Mouse (Mus musculus) CH12.LX (cell line): ENCODE results near the gene Fibp. TPM values are rescaled to one million over a fixed set of nuclear protein-coding genes. Genes with fewer than 3 reads are reported as not detected.

ENCODE experiments used
- DNase-seq: peaks from one replicate; pipeline ENCODE4 v3.0.0-alpha.2; 2013; ENCODE audit errors: extremely low read depth
- H3K27ac ChIP-seq: 2 replicates; pipeline ENCODE4 v1.5.1; 2012; ENCODE audit warnings: low read depth, mild to moderate bottlenecking, control low read depth, moderate library complexity; ENCODE audit not compliant: insufficient read depth
- H3K27me3 ChIP-seq: replicated peaks from 2 replicates; pipeline ENCODE3; 2012; ENCODE audit warnings: inconsistent platforms
- H3K36me3 ChIP-seq, 2 experiments: replicated peaks in 1 of 2; 2 replicates each; pipeline versions ENCODE3 to v1.6.1; 2012; ENCODE audit warnings: inconsistent platforms in 1 of 2, low read length in 1 of 2, mild to moderate bottlenecking in 1 of 2, mixed read lengths in 1 of 2, moderate library complexity in 1 of 2; ENCODE audit not compliant: control insufficient read depth in 1 of 2, insufficient read depth in 1 of 2
- H3K4me1 ChIP-seq, 2 experiments: 2 replicates each; pipeline ENCODE4 v1.6.1; 2012; ENCODE audit warnings: inconsistent platforms in 1 of 2, moderate library complexity in 1 of 2; ENCODE audit not compliant: insufficient read depth in 2 of 2, control insufficient read depth in 1 of 2
- H3K4me2 ChIP-seq: 2 replicates; pipeline ENCODE4 v1.6.1; 2012; ENCODE audit warnings: low read depth, mild to moderate bottlenecking, control low read depth; ENCODE audit not compliant: poor library complexity, insufficient read depth, severe bottlenecking
- H3K4me3 ChIP-seq, 3 experiments: fragments of 150-350 bp in 1 of 3; sonication (generic) in 1 of 3; replicated peaks in 1 of 3; 2 replicates each; pipeline versions ENCODE3 to v1.5.1; 2011 to 2012; ENCODE audit warnings: low read depth in 2 of 3, low read length in 2 of 3, mild to moderate bottlenecking in 2 of 3, moderate library complexity in 2 of 3, control low read depth in 1 of 3, improper control_type of control experiment in 1 of 3, inconsistent platforms in 1 of 3, mixed read lengths in 1 of 3; ENCODE audit not compliant: poor library complexity in 1 of 3
- H3K79me2 ChIP-seq: replicated peaks from 2 replicates; pipeline ENCODE4 v1.6.1; 2012; ENCODE audit warnings: mild to moderate bottlenecking, moderate library complexity; ENCODE audit not compliant: control insufficient read depth, poor library complexity, insufficient read depth, severe bottlenecking; ENCODE audit errors: extremely low read depth
- H3K9ac ChIP-seq: 2 replicates; pipeline ENCODE4 v1.6.1; 2012; ENCODE audit warnings: low read depth, mild to moderate bottlenecking, control low read depth, moderate library complexity; ENCODE audit not compliant: insufficient read depth
- H3K9me3 ChIP-seq: replicated peaks from 2 replicates; pipeline ENCODE3; 2012; ENCODE audit warnings: low read length, inconsistent platforms, mixed read lengths
- CHD2 ChIP-seq: IDR thresholded peaks from 2 replicates; pipeline ENCODE4 v1.6.1; 2011; ENCODE audit warnings: low read length, improper control_type of control experiment
- ETS1 ChIP-seq: conservative IDR thresholded peaks from 2 replicates; pipeline ENCODE4 v1.6.1; 2012; ENCODE audit warnings: low read depth, mild to moderate bottlenecking, inconsistent platforms, low read length, improper control_type of control experiment, moderate library complexity
- IRF4 ChIP-seq: IDR thresholded peaks from 2 replicates; pipeline ENCODE4 v1.6.1; 2014; ENCODE audit warnings: low read depth, mild to moderate bottlenecking, inconsistent platforms, low read length, improper control_type of control experiment
- JUN ChIP-seq: IDR thresholded peaks from 2 replicates; pipeline ENCODE4 v1.6.1; 2011; ENCODE audit warnings: low read depth, mild to moderate bottlenecking, low read length, improper control_type of control experiment, moderate library complexity; ENCODE audit not compliant: insufficient read depth
- KAT2A ChIP-seq: IDR thresholded peaks from 2 replicates; pipeline ENCODE4 v1.6.1; 2012; ENCODE audit warnings: low read length, improper control_type of control experiment, inconsistent platforms; ENCODE audit not compliant: insufficient replicate concordance
- MAX ChIP-seq: IDR thresholded peaks from 2 replicates; pipeline ENCODE4 v1.6.1; 2011; ENCODE audit warnings: low read length, improper control_type of control experiment
- MAZ ChIP-seq: IDR thresholded peaks from 2 replicates; pipeline ENCODE4 v1.6.1; 2012; ENCODE audit warnings: low read depth, mild to moderate bottlenecking, inconsistent platforms, low read length, improper control_type of control experiment, moderate library complexity
- POLR2A ChIP-seq: IDR thresholded peaks from 2 replicates; pipeline ENCODE4 v1.6.1; 2011; ENCODE audit warnings: low read depth, mild to moderate bottlenecking, improper control_type of control experiment, low read length
- POLR2AphosphoS2 ChIP-seq: IDR thresholded peaks from 2 replicates; pipeline ENCODE4 v1.6.1; 2011; ENCODE audit warnings: low read depth, low read length, improper control_type of control experiment
- RAD21 ChIP-seq: IDR thresholded peaks from 2 replicates; pipeline ENCODE4 v1.6.1; 2011; ENCODE audit warnings: low read depth, mild to moderate bottlenecking, low read length, improper control_type of control experiment, moderate library complexity
- SIN3A ChIP-seq: IDR thresholded peaks from 2 replicates; pipeline ENCODE4 v1.6.1; 2012; ENCODE audit warnings: low read length, improper control_type of control experiment, inconsistent platforms
- TBP ChIP-seq: conservative IDR thresholded peaks from 2 replicates; pipeline ENCODE4 v1.6.1; 2011; ENCODE audit warnings: low read depth, low read length, improper control_type of control experiment
- USF2 ChIP-seq: conservative IDR thresholded peaks from 2 replicates; pipeline ENCODE4 v1.6.1; 2011; ENCODE audit warnings: low read depth, low read length, improper control_type of control experiment
- ZC3H11A ChIP-seq: IDR thresholded peaks from 2 replicates; pipeline ENCODE4 v1.6.1; 2012; ENCODE audit warnings: low read depth, mild to moderate bottlenecking, inconsistent platforms, low read length, improper control_type of control experiment
- ZMIZ1 ChIP-seq: IDR thresholded peaks from 2 replicates; pipeline ENCODE4 v1.6.1; 2012; ENCODE audit warnings: low read depth, mild to moderate bottlenecking, inconsistent platforms, low read length, improper control_type of control experiment
- ZNF384 ChIP-seq: IDR thresholded peaks from 2 replicates; pipeline ENCODE4 v1.6.1; 2012; ENCODE audit warnings: low read depth, low read length, improper control_type of control experiment, inconsistent platforms
- dilution Hi-C: fragments of 300-500 bp; cut with MboI; formaldehyde crosslinking; loops from 2 replicates; pipeline ENCODE4 v1.14.3; 2020; ENCODE audit warnings: low sequenced_read_pairs; ENCODE audit not compliant: extremely low pct_unique_long_range_greater_than_20kb, extremely low pct_ligation_motif_present
- in situ Hi-C: fragments of 300-500 bp; cut with MboI; formaldehyde crosslinking; loops from 3 replicates; pipeline ENCODE4 v1.14.3; 2019; ENCODE audit warnings: low sequenced_read_pairs, low pct_ligation_motif_present, low pct_unique_long_range_greater_than_20kb, mixed read lengths
- polyA plus RNA-seq: library from polyadenylated mRNA; unstranded; fragments of >175 nt; gene quantifications from 2 replicates; pipeline ENCODE4 v1.2.1, GENCODE M21; 2012; ENCODE audit warnings: low read depth; ENCODE audit not compliant: insufficient read length
- total RNA-seq, 2 experiments: library from RNA; depleted of rRNA; stranded (reverse); fragments of 300-350 nt in 1 of 2; fragments of >200 nt in 1 of 2; gene quantifications; 2 replicates each; pipeline ENCODE4 v1.2.3; 2012 to 2014

Gene Fibp
- total and polyA plus RNA-seq, 3 experiments: 29.1 to 74.9 (median 37.5) TPM

- dilution Hi-C loops: no loop called here
- H3K36me3 ChIP-seq: peaks cover 0 to 17% of the 10 kb centered on the region in 2 experiments
- no peaks in the 10 kb centered on the region for H3K27me3 ChIP-seq
Measured at GRCm38 (mm10) chr19:5477668-5478300, 17.4 kb downstream of the Fibp start.

GRCm38 (mm10) chr19:5480016-5480415 is 19.6 kb downstream of the Fibp start:
- peaks cover 19 to 39% of the 10 kb centered on the region in 2 experiments for H3K36me3 ChIP-seq
- H3K27me3 ChIP-seq: no peaks in the 10 kb centered on the region
- no peak for DNase-seq
- no peak overlapping the region for H3K27ac ChIP-seq
- in situ Hi-C loops (no loop called here), dilution Hi-C loops (no loop called here)
- TF ChIP-seq TBP (no peak), MAX (no peak), ETS1 (no peak), IRF4 (no peak), KAT2A (no peak), USF2 (no peak), POLR2AphosphoS2 (no peak), SIN3A (no peak), RAD21 (no peak), JUN (no peak)
- H3K4me1 ChIP-seq: no peaks in the 10 kb centered on the region
- no peaks in the 10 kb centered on the region for H3K9me3 ChIP-seq
- H3K4me3 ChIP-seq: no peak overlapping the region
- no peak overlapping the region for H3K9ac ChIP-seq
- no peaks in the 10 kb centered on the region for H3K79me2 ChIP-seq
- no peak overlapping the region for H3K4me2 ChIP-seq

More at GRCm38 (mm10) chr19:5477668-5478300, 17.4 kb downstream of the Fibp start:
- no peak for TF ChIP-seq ZC3H11A
- TF ChIP-seq ZMIZ1: no peak
- no peak for TF ChIP-seq POLR2A
- no peak for TF ChIP-seq ZNF384
- no peak for TF ChIP-seq CHD2
- no peak for TF ChIP-seq MAZ
- Histone ChIP-seq H3K9ac (no peak overlapping the region), H3K4me2 (no peak overlapping the region), H3K27ac (no peak overlapping the region), H3K4me3 (no peak overlapping the region), H3K79me2 (no peaks in the 10 kb centered on the region), H3K4me1 (no peaks in the 10 kb centered on the region), H3K9me3 (no peaks in the 10 kb centered on the region)
- DNase-seq: no peak
- in situ Hi-C loops: no loop called here
